Mouse (Mus musculus) fat pad, adult 2 months (tissue): ENCODE measurements around the gene Scfd2.
A peak's percentile ranks its signal among the peaks of the same experiment; 100 is the strongest.

Experiments
- DNase-seq: peaks from one replicate; pipeline ENCODE4 v3.0.0-alpha.2; 2011; ENCODE audit warnings: low read depth, low spot score; ENCODE audit errors: extremely low read depth

Scfd2 gene

GRCm38 (mm10) chr5:74245641-74246145 is 285.9 kb downstream of the Scfd2 start:
- peak; percentile 81 for DNase-seq

- peak; percentile 81 for DNase-seq
These were observed 287.0 kb downstream of the Scfd2 start for GRCm38 (mm10) chr5:74244406-74245019.

- no peak for DNase-seq
These were observed 288.9 kb downstream of the Scfd2 start for GRCm38 (mm10) chr5:74242654-74243053.

- no peak for DNase-seq
These were observed 290.5 kb downstream of the Scfd2 start for GRCm38 (mm10) chr5:74240926-74241680.

- no peak for DNase-seq
These were observed 291.3 kb downstream of the Scfd2 start for GRCm38 (mm10) chr5:74240298-74240697.

- DNase-seq = no peak
These were observed 292.2 kb downstream of the Scfd2 start for GRCm38 (mm10) chr5:74239369-74239768.

- no peak for DNase-seq
These were observed 297.8 kb downstream of the Scfd2 start for GRCm38 (mm10) chr5:74233808-74234207.

- DNase-seq = no peak
These were observed 301.0 kb downstream of the Scfd2 start for GRCm38 (mm10) chr5:74230525-74230924.

- no peak for DNase-seq
These were observed 301.7 kb downstream of the Scfd2 start for GRCm38 (mm10) chr5:74229775-74230413.

- no peak for DNase-seq
These were observed 302.6 kb downstream of the Scfd2 start for GRCm38 (mm10) chr5:74228938-74229337.

GRCm38 (mm10) chr5:74227352-74227751 is 304.2 kb downstream of the Scfd2 start:
- no peak for DNase-seq

- no peak for DNase-seq
These were observed 305.4 kb downstream of the Scfd2 start for GRCm38 (mm10) chr5:74226183-74226582.

GRCm38 (mm10) chr5:74224480-74224879 is 307.1 kb downstream of the Scfd2 start:
- DNase-seq = no peak

GRCm38 (mm10) chr5:74222626-74223025 is 308.9 kb downstream of the Scfd2 start:
- DNase-seq = no peak

- DNase-seq = no peak
These were observed 313.0 kb downstream of the Scfd2 start for GRCm38 (mm10) chr5:74218524-74218923.

GRCm38 (mm10) chr5:74215125-74215524 is 316.4 kb downstream of the Scfd2 start:
- DNase-seq = no peak

GRCm38 (mm10) chr5:74214501-74215110 is 317.0 kb downstream of the Scfd2 start:
- no peak for DNase-seq

GRCm38 (mm10) chr5:74211346-74211745 is 320.2 kb downstream of the Scfd2 start:
- no peak for DNase-seq

- no peak for DNase-seq
These were observed 321.9 kb downstream of the Scfd2 start for GRCm38 (mm10) chr5:74209640-74210039.

GRCm38 (mm10) chr5:74208438-74208837 is 323.1 kb downstream of the Scfd2 start:
- DNase-seq = no peak

- DNase-seq = no peak
These were observed 324.4 kb downstream of the Scfd2 start for GRCm38 (mm10) chr5:74207209-74207608.
